Mouse (Mus musculus) MEL (cell line): ENCODE results near the gene Btbd35f13. TPM values are rescaled to one million over a fixed set of nuclear protein-coding genes. Genes with fewer than 3 reads are reported as not detected.
"Not testable (repeated sequence)": the region's sequence is repeated elsewhere in the genome, so short reads cannot be mapped to it uniquely, and the experiment has no call there.

Experiments used
- DNase-seq: peaks from one replicate; pipeline ENCODE4 v3.0.0; 2011; ENCODE audit warnings: low read depth, low spot score
- H3K27ac ChIP-seq: 2 replicates; pipeline ENCODE4 v1.5.1; 2012; ENCODE audit warnings: low read depth, mild to moderate bottlenecking, control low read depth, low read length, moderate library complexity; ENCODE audit not compliant: control insufficient read depth
- H3K27me3 ChIP-seq, 2 experiments: fragments of 150-350 bp in 1 of 2; sonication (generic) in 1 of 2; 2 replicates each; pipeline ENCODE4 v1.6.1; 2012; ENCODE audit warnings: low read length in 2 of 2, mild to moderate bottlenecking in 2 of 2, improper control_type of control experiment in 1 of 2, moderate library complexity in 1 of 2; ENCODE audit not compliant: insufficient read depth in 2 of 2, control insufficient read depth in 1 of 2
- H3K36me3 ChIP-seq, 2 experiments: 2 replicates each; pipeline ENCODE4 v1.6.1; 2012 to 2014; ENCODE audit warnings: low read length in 2 of 2, improper control_type of control experiment in 1 of 2, inconsistent platforms in 1 of 2, mild to moderate bottlenecking in 1 of 2; ENCODE audit not compliant: insufficient read depth in 2 of 2, control insufficient read depth in 1 of 2
- H3K4me1 ChIP-seq, 2 experiments: fragments of 150-350 bp in 1 of 2; sonication (generic) in 1 of 2; 2 replicates each; pipeline ENCODE4 v1.6.1; 2012; ENCODE audit warnings: low read length in 2 of 2, improper control_type of control experiment in 1 of 2, mild to moderate bottlenecking in 1 of 2; ENCODE audit not compliant: insufficient read depth in 2 of 2, control insufficient read depth in 1 of 2
- H3K4me3 ChIP-seq, 2 experiments: fragments of 150-350 bp in 1 of 2; sonication (generic) in 1 of 2; 2 replicates each; pipeline ENCODE4 v1.5.1; 2012; ENCODE audit warnings: low read depth in 2 of 2, low read length in 2 of 2, mild to moderate bottlenecking in 2 of 2, moderate library complexity in 2 of 2, control low read depth in 1 of 2, improper control_type of control experiment in 1 of 2; ENCODE audit not compliant: control insufficient read depth in 1 of 2, insufficient read depth in 1 of 2
- H3K79me2 ChIP-seq: 2 replicates; pipeline ENCODE4 v1.6.1; 2012; ENCODE audit warnings: mild to moderate bottlenecking, low read length, moderate library complexity; ENCODE audit not compliant: control insufficient read depth, poor library complexity, insufficient read depth
- H3K9ac ChIP-seq: 2 replicates; pipeline ENCODE4 v1.6.1; 2012; ENCODE audit warnings: low read depth, mild to moderate bottlenecking, control low read depth, low read length, moderate library complexity; ENCODE audit not compliant: control insufficient read depth, poor library complexity, severe bottlenecking
- H3K9me3 ChIP-seq: fragments of 150-350 bp; sonication (generic); replicated peaks from 2 replicates; pipeline ENCODE4 v1.6.1; 2012; ENCODE audit warnings: mild to moderate bottlenecking, low read length, improper control_type of control experiment, moderate library complexity; ENCODE audit not compliant: insufficient read depth
- polyA plus RNA-seq, 2 experiments: library from polyadenylated mRNA; stranded (reverse) in 1 of 2; unstranded in 1 of 2; fragments of >175 nt in 1 of 2; fragments of >200 nt in 1 of 2; gene quantifications; 2 replicates each; pipeline versions ENCODE4 v1.2.1 to v1.2.4; 2012; ENCODE audit warnings: low replicate concordance in 2 of 2, low read depth in 1 of 2; ENCODE audit not compliant: insufficient read length in 2 of 2, insufficient read depth in 1 of 2, missing spikeins in 1 of 2
- total RNA-seq: library from RNA; depleted of rRNA; stranded (reverse); fragments of 300-350 nt; gene quantifications from 2 replicates; pipeline ENCODE4 v1.2.3, GENCODE M21; 2012; rRNA removed

Btbd35f13 gene
- not detected in 2 replicates for total RNA-seq
- not detected for polyA plus RNA-seq

DNA sequence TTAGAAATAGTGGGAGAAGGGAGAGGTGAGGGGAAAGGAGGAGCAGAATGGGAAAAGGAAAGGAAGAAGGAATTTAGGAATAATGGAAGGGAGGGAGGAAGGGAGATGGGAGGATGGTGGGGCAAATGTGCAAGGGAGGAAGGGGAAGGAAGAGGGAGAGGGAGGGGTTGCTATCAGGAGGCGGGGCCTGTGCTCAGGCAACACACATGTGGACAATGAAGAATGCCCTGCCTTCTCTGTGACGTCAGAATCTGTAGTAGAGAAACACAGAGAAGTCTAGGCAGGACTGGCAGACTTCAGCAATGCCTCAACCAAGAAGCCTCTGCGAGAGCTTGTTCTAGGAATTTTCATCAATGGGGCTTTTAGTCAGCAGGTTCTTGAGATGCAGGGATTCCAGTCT lies at the start of gene Btbd35f13:
TSS of gene Btbd35f13 (plus strand) at position 301 of the 400 bp plus-strand sequence.
- not testable (repeated sequence) for H3K79me2 ChIP-seq, H3K27me3 ChIP-seq, H3K36me3 ChIP-seq, DNase-seq, H3K9me3 ChIP-seq, H3K9ac ChIP-seq, H3K4me3 ChIP-seq, H3K27ac ChIP-seq, H3K4me1 ChIP-seq

DNA sequence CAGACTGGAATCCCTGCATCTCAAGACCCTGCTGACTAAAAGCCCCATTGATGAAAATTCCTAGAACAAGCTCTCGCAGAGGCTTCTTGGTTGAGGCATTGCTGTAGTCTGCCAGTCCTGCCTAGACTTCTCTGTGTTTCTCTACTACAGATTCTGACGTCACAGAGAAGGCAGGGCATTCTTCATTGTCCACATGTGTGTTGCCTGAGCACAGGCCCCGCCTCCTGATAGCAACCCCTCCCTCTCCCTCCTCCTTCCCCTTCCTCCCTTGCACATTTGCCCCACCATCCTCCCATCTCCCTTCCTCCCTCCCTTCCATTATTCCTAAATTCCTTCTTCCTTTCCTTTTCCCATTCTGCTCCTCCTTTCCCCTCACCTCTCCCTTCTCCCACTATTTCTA lies 45.3 kb downstream of the Btbd35f13 start, which contains the start of gene Btbd35f14:
TSS of gene Btbd35f14 (minus strand) at position 101 of the 400 bp plus-strand sequence.
- not testable (repeated sequence) for H3K79me2 ChIP-seq, H3K9ac ChIP-seq, H3K9me3 ChIP-seq, H3K4me3 ChIP-seq, H3K36me3 ChIP-seq, H3K27ac ChIP-seq, DNase-seq, H3K27me3 ChIP-seq, H3K4me1 ChIP-seq

Other genes starting within 250 kb of the Btbd35f13 start
- not detected in 2 replicates for gene Btbd35f15, start 79.9 kb upstream of the Btbd35f13 start, total RNA-seq
- gene Btbd35f15, start 79.9 kb upstream of the Btbd35f13 start, polyA plus RNA-seq = not detected
- not detected in 2 replicates for gene Btbd35f14, start 45.2 kb downstream of the Btbd35f13 start, total RNA-seq
- not detected for gene Btbd35f14, start 45.2 kb downstream of the Btbd35f13 start, polyA plus RNA-seq